Mouse (Mus musculus): ENCODE measurements at regions not wholly inside any gene's neighbourhood (a gene's known extent, or its start where the extent isn't known, plus 50 kb on each side); places are given as distances from the start of the nearest gene placed in this dataset.

GRCm38 (mm10) chr3:51003506-51004170 is 220.6 kb upstream of the Noct start:
- no peak for DNase-seq (ENCODE audit: low spot score)

- no peak for DNase-seq (ENCODE audit: low spot score)
These were observed 220.0 kb upstream of the Noct start for GRCm38 (mm10) chr3:51004216-51004615.

GRCm38 (mm10) chr3:51009098-51009497 is 215.1 kb upstream of the Noct start:
- DNase-seq (ENCODE audit: low spot score) = no peak

DNA sequence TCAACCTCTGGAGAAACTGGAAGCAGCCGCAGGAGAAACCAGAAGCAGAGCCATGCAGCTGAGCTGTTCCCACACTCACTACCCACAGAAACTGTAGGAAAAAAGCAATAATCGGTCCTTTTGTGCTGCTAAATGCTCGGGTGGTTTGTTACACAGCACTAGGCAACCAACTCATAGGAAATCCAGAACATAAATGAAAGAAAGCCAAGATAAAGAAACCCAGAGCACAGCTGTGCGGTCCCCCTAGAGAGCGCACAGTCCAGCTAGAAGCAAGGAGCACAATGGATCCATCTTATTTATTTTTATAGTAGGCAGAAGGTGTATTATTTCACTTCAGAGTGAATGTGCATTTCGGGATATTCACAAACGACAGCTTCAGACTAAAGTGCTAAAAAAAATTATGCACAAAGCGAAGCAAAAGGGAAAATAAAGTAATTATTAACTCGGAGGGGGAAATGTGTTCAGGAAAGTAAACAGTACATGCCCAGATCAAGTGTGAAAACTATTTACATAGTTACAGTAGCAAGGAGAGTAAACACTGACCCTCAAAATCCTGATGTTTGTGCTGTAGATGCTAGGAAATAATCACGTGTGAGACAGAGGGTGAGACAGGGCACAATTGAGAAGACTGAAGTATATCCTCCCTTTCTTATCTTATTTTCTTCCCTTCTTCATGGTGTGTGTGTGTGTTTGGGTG is 204.4 kb upstream of the Noct start:
- no peak for DNase-seq (ENCODE audit: low spot score)

- DNase-seq (ENCODE audit: low spot score) = no peak
These were observed 199.6 kb upstream of the Noct start for GRCm38 (mm10) chr3:51024655-51025054.

DNA sequence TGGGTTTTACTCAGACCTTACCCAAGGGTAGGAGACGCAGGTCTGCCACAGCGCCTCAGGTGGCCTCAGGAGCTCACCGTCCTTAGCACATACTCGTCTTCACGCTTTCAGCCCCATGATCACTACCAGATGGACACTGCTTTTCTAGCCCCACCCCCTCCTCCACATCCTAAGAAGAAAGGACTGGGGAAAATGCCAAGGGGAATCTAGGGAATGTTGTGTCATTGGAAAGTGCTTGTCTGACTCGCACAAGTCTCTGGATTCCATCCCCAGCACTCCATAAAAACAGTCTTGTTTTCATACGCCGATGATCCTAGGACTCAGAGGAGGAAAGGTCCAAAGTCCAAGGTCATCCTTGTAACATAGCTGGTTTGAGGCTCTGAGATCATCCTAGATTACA is 192.4 kb upstream of the Noct start:
- DNase-seq (ENCODE audit: low spot score) = no peak

DNA sequence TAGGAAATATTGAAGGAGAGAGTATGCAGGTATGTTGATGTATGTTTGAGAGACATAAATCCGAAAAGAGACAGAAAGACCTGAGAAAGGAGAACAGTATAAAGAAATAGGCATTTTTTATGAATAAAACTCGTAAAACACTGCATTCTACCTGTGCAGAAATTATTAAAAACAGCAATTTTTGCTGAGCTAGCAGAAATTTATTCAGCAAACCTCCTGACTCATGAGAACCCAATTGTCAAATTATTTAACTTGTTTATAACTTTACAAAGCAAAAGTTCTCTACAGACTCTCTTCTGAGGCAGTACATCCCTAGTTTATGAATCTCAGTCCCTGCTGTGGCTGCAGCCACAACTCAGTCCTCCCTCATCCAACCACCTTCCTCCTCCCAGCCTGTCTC is 191.0 kb upstream of the Noct start:
- no peak for DNase-seq (ENCODE audit: low spot score)

- no peak for DNase-seq (ENCODE audit: low spot score)
These were observed 187.4 kb upstream of the Noct start for GRCm38 (mm10) chr3:51036700-51037306.

DNA sequence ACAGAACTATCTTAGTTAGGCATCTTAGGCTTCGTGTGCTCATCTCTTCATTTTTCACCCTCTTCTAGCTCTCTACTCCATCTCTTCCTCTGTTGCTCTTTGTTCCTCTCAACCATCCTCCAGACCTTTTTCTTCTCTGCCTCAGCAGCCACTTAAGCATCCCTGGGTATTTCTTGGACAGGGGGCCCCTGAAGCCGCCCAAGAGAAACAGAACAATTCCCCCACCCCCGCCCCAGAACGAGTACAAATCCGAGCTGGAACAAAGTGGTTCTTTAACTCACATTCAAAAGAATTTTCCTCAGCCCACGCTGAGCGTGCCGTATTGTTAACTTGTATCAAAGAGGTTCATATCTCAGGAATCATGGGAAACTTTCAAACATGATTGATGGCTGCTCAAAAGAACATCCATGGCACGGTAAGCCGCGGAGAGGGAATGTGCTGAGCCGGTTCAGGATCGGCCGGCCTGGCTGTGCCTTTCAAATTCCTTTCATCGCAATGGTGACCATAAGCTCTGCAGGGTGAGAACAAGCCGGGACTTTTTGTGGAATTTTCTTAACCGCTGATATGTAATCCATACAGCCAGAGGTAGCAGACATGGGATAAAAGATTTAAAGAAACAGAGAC is 181.9 kb upstream of the Noct start:
- DNase-seq (ENCODE audit: low spot score) = no peak

DNA sequence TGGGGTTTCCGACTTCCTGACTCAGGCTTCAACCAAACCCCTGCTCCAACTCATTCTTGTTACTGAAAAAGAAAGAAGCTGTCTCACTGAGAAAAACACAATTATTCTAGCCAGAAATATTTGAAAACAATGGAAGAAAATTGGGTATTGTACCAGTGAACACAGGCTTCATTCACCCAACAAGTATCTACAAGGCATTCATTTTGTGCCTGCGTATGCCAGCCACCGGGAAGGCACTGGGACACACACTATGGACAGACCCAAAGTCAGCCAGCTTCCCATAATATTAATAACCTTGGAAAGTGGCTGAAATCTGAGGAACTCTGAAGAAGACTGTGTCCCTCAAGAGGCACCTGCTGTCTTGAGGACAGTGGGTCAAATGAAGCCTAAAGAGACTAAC is 175.5 kb upstream of the Noct start:
- no peak for DNase-seq (ENCODE audit: low spot score)

GRCm38 (mm10) chr3:51050156-51050555 is 174.1 kb upstream of the Noct start:
- DNase-seq (ENCODE audit: low spot score) = no peak

- no peak for DNase-seq (ENCODE audit: low spot score)
These were observed 169.2 kb upstream of the Noct start for GRCm38 (mm10) chr3:51055004-51055403.

DNA sequence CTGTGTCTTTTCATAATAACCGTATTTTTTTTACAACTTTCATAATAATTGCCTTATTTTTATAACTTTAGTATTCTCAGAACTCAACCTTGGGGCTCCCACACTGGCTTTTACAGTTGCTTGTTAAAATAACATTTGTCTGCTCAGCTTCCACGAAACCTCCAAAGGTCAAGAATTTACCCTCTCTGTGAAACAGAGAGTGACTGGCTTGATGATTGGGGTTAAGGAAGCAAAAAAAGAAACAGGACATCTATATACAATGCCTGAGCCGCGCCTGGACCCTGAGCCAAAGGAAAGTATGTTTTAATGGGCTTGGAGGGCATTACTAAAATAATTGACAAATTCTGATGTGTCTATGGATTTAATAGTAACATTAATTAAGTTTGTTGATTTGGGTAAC is 160.0 kb upstream of the Noct start:
- DNase-seq (ENCODE audit: low spot score) = no peak

GRCm38 (mm10) chr3:51066373-51066772 is 157.9 kb upstream of the Noct start:
- no peak for DNase-seq (ENCODE audit: low spot score)

DNA sequence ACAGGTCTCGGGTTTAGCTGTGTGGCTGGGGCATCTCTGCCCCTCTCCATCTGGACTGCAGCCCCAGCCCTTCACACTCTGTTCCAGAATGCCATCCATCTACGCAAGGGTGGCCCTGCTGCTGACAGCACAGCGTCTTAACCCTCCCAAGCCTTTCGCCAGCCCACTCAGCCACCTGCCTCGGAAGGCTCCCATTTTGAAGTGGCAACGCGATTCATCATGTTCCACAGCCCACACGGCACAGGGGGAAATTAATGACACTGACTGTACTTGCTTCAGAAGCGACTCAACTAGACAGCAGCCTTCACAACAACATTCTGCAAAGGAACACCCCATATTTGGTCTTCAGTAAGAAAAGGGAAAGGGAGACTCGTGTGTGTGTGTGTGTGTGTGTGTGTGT is 151.8 kb upstream of the Noct start:
- no peak for DNase-seq (ENCODE audit: low spot score)

- no peak for DNase-seq (ENCODE audit: low spot score)
These were observed 151.1 kb upstream of the Noct start for GRCm38 (mm10) chr3:51073003-51073679.

- no peak for DNase-seq (ENCODE audit: low spot score)
These were observed 150.4 kb upstream of the Noct start for GRCm38 (mm10) chr3:51073743-51074319.

DNA sequence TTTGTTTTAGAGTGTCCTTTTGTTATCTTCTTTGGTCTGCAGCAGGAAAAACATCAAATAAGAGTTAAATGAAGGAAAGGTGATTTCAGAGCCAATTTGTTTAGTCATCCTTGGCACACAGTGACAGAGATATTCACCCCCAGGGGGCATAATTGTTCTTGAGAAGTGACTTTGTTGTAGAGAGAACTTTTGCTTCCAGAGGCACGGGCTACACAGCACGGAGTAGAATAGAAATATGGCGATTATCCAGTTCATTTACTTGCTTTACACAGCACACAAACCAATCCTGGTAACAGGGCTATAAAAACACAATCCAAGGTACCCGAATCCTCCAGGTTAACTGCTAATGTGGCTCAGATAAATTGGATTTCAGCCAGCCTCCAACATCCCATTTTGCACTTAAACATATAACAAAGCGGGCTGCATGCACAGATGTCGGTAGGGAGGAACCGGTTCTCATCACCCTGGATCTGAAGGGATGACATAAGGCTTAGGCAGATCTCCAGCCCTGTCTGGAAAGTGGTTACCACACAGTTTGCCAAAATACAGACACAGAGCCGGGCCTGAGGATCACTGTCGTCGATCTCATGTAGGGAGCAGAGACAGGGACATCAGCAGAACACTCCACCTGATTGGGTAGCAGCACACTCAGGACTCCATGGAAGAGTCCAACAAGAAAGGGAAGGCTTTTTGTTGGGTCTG is 148.9 kb upstream of the Noct start:
- DNase-seq (ENCODE audit: low spot score) = no peak

DNA sequence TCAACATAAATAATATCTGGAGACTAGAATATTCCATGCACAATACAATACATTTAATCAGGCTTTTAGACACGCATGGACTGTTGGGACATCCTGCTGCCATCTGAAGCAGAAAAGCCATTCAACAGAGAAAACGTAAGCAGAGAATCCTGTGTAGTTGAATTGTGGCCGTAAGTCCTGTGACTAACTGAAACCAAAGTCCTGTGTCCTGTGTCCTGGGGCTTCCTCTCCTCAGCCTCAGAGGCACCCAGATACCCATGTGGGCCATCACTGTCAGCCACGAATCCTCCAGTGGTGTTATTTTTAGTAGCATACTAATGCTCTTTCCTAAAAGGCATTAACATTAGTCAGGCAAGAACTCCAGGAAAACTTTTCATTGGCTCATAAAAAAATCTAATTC is 145.8 kb upstream of the Noct start:
- no peak for DNase-seq (ENCODE audit: low spot score)

DNA sequence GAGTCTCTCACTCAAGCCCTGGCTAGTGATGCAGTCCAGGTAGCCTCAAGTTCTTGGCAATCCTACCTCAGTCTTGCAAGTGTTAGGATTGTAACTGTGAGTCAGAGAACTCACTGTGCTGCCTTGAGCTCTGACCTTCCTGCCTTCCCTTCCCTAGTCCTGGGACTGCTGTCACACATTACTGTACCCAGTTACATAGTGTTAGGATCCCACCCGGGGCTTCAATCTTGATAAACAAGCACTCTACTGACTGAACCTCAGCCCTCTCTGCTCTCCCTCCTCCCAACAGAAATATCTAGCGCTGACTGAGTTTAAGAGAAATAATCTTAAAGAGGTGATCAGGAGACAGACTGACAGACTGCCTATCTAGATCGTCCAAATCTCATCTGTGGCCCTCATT is 143.8 kb upstream of the Noct start:
- DNase-seq (ENCODE audit: low spot score) = no peak

- DNase-seq (ENCODE audit: low spot score) = no peak
These were observed 143.4 kb upstream of the Noct start for GRCm38 (mm10) chr3:51080855-51081254.

Data from thymus, postnatal 0 days (tissue).